In genomic region chr13:48929535-48930110, GRCm38 (mm10) we compare ENCODE assay signal across 20 mouse cellular contexts. TPM values are rescaled to one million over a fixed set of nuclear protein-coding genes. Genes with fewer than 3 reads are reported as not detected.
DNase-seq lines count a peak whose midpoint lies in the region; ATAC-seq and TF ChIP-seq lines count a peak whose summit lies in the region.
"Had no signal": no experiment of that assay in that cellular context is flagged by ENCODE, and none has a peak within 500 bp of the region (broad histone marks: within the 10 kb centered on the region; RNA-seq: fewer than 3 reads in every experiment).

No protein-coding gene starts in this region.

- H3K9ac ChIP-seq in hindbrain, embryonic 11.5 days (ENCODE audit: low read depth, low read length): no peak overlapping the region
- H3K9ac ChIP-seq: forebrain, embryonic 12.5 days; liver, embryonic 12.5 days; lung, embryonic 15.5 days; midbrain, embryonic 12.5 days had no signal

- no peak for TF ChIP-seq CTCF in thymus, adult 2 months (IDR thresholded peaks at IDR 0.05; ENCODE audit: borderline replicate concordance, control insufficient read depth, extremely low read depth, insufficient read depth, low read length, poor library complexity)

- no peaks in the 10 kb centered on the region for H3K9me3 ChIP-seq in hindbrain, embryonic 11.5 days (ENCODE audit: control insufficient read depth, low read length)
- H3K9me3 ChIP-seq: forebrain, embryonic 12.5 days; hindbrain, embryonic 10.5 days; liver, embryonic 12.5 days; lung, embryonic 15.5 days; midbrain, embryonic 12.5 days had no signal

- H3K4me2 ChIP-seq in hindbrain, embryonic 11.5 days (replicated peaks; ENCODE audit: low read depth, low read length): no peak overlapping the region
- H3K4me2 ChIP-seq: forebrain, embryonic 12.5 days; liver, embryonic 12.5 days; lung, embryonic 15.5 days; midbrain, embryonic 12.5 days had no signal

- no peak overlapping the region for H3K4me3 ChIP-seq in thymus, adult 2 months (ENCODE audit: control insufficient read depth, insufficient read depth, low read length)
- no peak overlapping the region for H3K4me3 ChIP-seq in hindbrain, embryonic 11.5 days (ENCODE audit: low read depth, low read length)
- H3K4me3 ChIP-seq: forebrain, embryonic 12.5 days; hindbrain, embryonic 10.5 days; liver, embryonic 12.5 days; lung, embryonic 15.5 days; midbrain, embryonic 12.5 days had no signal

- no peaks in the 10 kb centered on the region for H3K27me3 ChIP-seq in thymus, adult 2 months (ENCODE audit: control insufficient read depth, insufficient read depth, low read length)
- H3K27me3 ChIP-seq in hindbrain, embryonic 11.5 days (ENCODE audit: control insufficient read depth, insufficient read depth, low read length): no peaks in the 10 kb centered on the region
- H3K27me3 ChIP-seq: forebrain, embryonic 12.5 days; liver, embryonic 12.5 days; lung, embryonic 15.5 days; midbrain, embryonic 12.5 days had no signal

- DNase-seq in thymus, adult 2 months: peak; percentile 24
- no peak for DNase-seq in thymus, adult 18-20 months
- peak; percentile 16 for DNase-seq in thymus, postnatal 4 days
- DNase-seq in hindbrain, embryonic 11.5 days (ENCODE audit: low spot score): no peak
- DNase-seq in adrenal gland, adult (ENCODE audit: inconsistent age in 2 of 2, low spot score in 1 of 2): no peak
- no peak for DNase-seq in urinary bladder, postnatal 25 days (ENCODE audit: low spot score)
- DNase-seq: adrenal gland, adult 2 months; cerebellum, adult 8-10 months; gastrocnemius, postnatal 14 days; kidney, adult 9 months; kidney, postnatal 25 days had no signal

- peaks cover 45% of the 10 kb centered on the region for H3K36me3 ChIP-seq in thymus, adult 2 months (ENCODE audit: control insufficient read depth, insufficient read depth, low read length)
- no peaks in the 10 kb centered on the region for H3K36me3 ChIP-seq in hindbrain, embryonic 11.5 days (ENCODE audit: control insufficient read depth, insufficient read depth, low read length)

- H3K27ac ChIP-seq in thymus, adult 2 months (ENCODE audit: control insufficient read depth, insufficient read depth, low read length): peak overlapping the region; percentile 50
- no peak overlapping the region for H3K27ac ChIP-seq in hindbrain, embryonic 11.5 days (ENCODE audit: low read depth, low read length)
- H3K27ac ChIP-seq: forebrain, embryonic 12.5 days; hindbrain, embryonic 10.5 days; liver, embryonic 12.5 days; lung, embryonic 15.5 days; macrophage; midbrain, embryonic 12.5 days; stomach, postnatal 0 days had no signal

- WGBS in thymus, adult 2 months: 20% methylated on average over 3 of the region's 3 CpGs
- WGBS in hindbrain, embryonic 11.5 days: 78% methylated on average over 3 of the region's 3 CpGs

- peak; percentile 80 for ATAC-seq in activated CD4-positive, CD25-positive, alpha-beta regulatory T cell, adult 4 months
- 0 out of 2 replicates have a peak, but pooled peaks have one; percentile 44 for ATAC-seq in neutrophil, adult 5-6 weeks (ENCODE audit: extremely low read depth, insufficient number of reproducible peaks, low FRiP score, poor library complexity, severe bottlenecking)
- no peak for ATAC-seq in hindbrain, embryonic 11.5 days (ENCODE audit: low FRiP score)
- ATAC-seq: liver, embryonic 12.5 days had no signal

- no peak for TF ChIP-seq POLR2A in thymus, adult 2 months (IDR thresholded peaks at IDR 0.05; ENCODE audit: control insufficient read depth, extremely low read depth, insufficient read depth, low read length, poor library complexity)

- peaks cover 6% of the 10 kb centered on the region for H3K4me1 ChIP-seq in thymus, adult 2 months (replicated peaks; ENCODE audit: control insufficient read depth, insufficient read depth, low read length)
- H3K4me1 ChIP-seq in hindbrain, embryonic 11.5 days (replicated peaks; ENCODE audit: control insufficient read depth, insufficient read depth, low read length): no peaks in the 10 kb centered on the region
- H3K4me1 ChIP-seq: forebrain, embryonic 12.5 days; hindbrain, embryonic 10.5 days; lung, embryonic 15.5 days; midbrain, embryonic 12.5 days had no signal

RNA-seq across cellular contexts. Expression of gene Fam120a, which starts 38.2 kb away (rescaled TPM):
- 120 and 142 TPM in 2 replicates for polyA plus RNA-seq in thymus, adult 2 months (2012; rRNA removed)
- 10 to 100 TPM; 34.4 to 37.0 TPM for polyA plus RNA-seq in activated CD4-positive, CD25-positive, alpha-beta regulatory T cell, adult 4 months (2017; shearing (Covaris generic))
- total RNA-seq in neutrophil, adult 5-6 weeks (2017): 68.6 and 72.2 TPM in 2 replicates
- polyA plus RNA-seq in hindbrain, embryonic 11.5 days (2014; fragmentation: Nextera tagmentation; extraction: Ambion mirVana): 18.7 and 24.9 TPM in 2 replicates

RNA-seq across cellular contexts. Expression of gene Phf2, which starts 58.7 kb away (rescaled TPM):
- polyA plus RNA-seq in thymus, adult 2 months (2012; rRNA removed): 74.4 and 102 TPM in 2 replicates
- polyA plus RNA-seq in activated CD4-positive, CD25-positive, alpha-beta regulatory T cell, adult 4 months (2017; shearing (Covaris generic)): 1 to 10 TPM; 3.1 to 3.3 TPM
- total RNA-seq in neutrophil, adult 5-6 weeks (2017): 15.7 and 19.0 TPM in 2 replicates
- polyA plus RNA-seq in hindbrain, embryonic 11.5 days (2014; fragmentation: Nextera tagmentation; extraction: Ambion mirVana): 10.0 and 13.2 TPM in 2 replicates

Comparison
In these comparisons a context has a peak if more than half of its experiments do, and no peak if none do; other contexts are left out.
1. DNase-seq: peak in thymus, adult 2 months (single experiment) and thymus, postnatal 4 days (single experiment); none in thymus, adult 18-20 months (0 of 2), hindbrain, embryonic 11.5 days (single experiment), adrenal gland, adult (0 of 2) and urinary bladder, postnatal 25 days (single experiment).